Mouse (Mus musculus) gonadal fat pad, adult 2 months (tissue): ENCODE measurements at regions not wholly inside any gene's neighbourhood (a gene's known extent, or its start where the extent isn't known, plus 50 kb on each side); places are given as distances from the start of the nearest gene placed in this dataset.
A peak's percentile ranks its signal among the peaks of the same experiment; 100 is the strongest.
"Not testable (repeated sequence)": the region's sequence is repeated elsewhere in the genome, so short reads cannot be mapped to it uniquely, and the experiment has no call there.

Experiments used
- DNase-seq: peaks from one replicate; pipeline ENCODE4 v3.0.0-alpha.2; 2012; ENCODE audit warnings: low read depth

GRCm38 (mm10) chr15:38409168-38409567 is 983.8 kb downstream of the 4930447A16Rik start:
- no peak for DNase-seq

- no peak for DNase-seq
These were observed 985.1 kb downstream of the 4930447A16Rik start for GRCm38 (mm10) chr15:38410462-38410861.

GRCm38 (mm10) chr15:38412481-38412880 is 987.1 kb downstream of the 4930447A16Rik start:
- no peak for DNase-seq

- no peak for DNase-seq
These were observed 988.0 kb downstream of the 4930447A16Rik start for GRCm38 (mm10) chr15:38413329-38413728.

GRCm38 (mm10) chr15:38414318-38415090 is 989.1 kb downstream of the 4930447A16Rik start:
- no peak for DNase-seq

- DNase-seq: no peak
These were observed 989.7 kb downstream of the 4930447A16Rik start for GRCm38 (mm10) chr15:38415091-38415486.

- no peak for DNase-seq
These were observed 994.3 kb downstream of the 4930447A16Rik start for GRCm38 (mm10) chr15:38419621-38420020.

- DNase-seq: no peak
These were observed 995.4 kb downstream of the 4930447A16Rik start for GRCm38 (mm10) chr15:38420784-38421183.

GRCm38 (mm10) chr15:38422741-38423140 is 997.4 kb downstream of the 4930447A16Rik start:
- DNase-seq: no peak

- peak; percentile 95 for DNase-seq
These were observed 1000.2 kb downstream of the 4930447A16Rik start for GRCm38 (mm10) chr15:38425506-38425905.

- DNase-seq: no peak
These were observed 1002.6 kb downstream of the 4930447A16Rik start for GRCm38 (mm10) chr15:38427966-38428365.

- DNase-seq: peak; percentile 99
These were observed 1006.3 kb downstream of the 4930447A16Rik start for GRCm38 (mm10) chr15:38431668-38432067.

- no peak for DNase-seq
These were observed 1008.0 kb downstream of the 4930447A16Rik start for GRCm38 (mm10) chr15:38433386-38433785.

GRCm38 (mm10) chr15:38434239-38434638 is 1008.9 kb downstream of the 4930447A16Rik start:
- not testable (repeated sequence) for DNase-seq
